Mouse (Mus musculus): ENCODE measurements around the gene B4galt4.
A peak's percentile ranks its signal among the peaks of the same experiment; 100 is the strongest.
"Not testable (repeated sequence)": the region's sequence is repeated elsewhere in the genome, so short reads cannot be mapped to it uniquely, and the experiment has no call there.

The B4galt4 gene

GRCm38 (mm10) chr16:38769529-38769928 is 27.5 kb downstream of the B4galt4 start:
- no peak for DNase-seq (ENCODE audit: low spot score)

GRCm38 (mm10) chr16:38771145-38771544 is 29.1 kb downstream of the B4galt4 start:
- no peak for DNase-seq (ENCODE audit: low spot score)

- DNase-seq (ENCODE audit: low spot score), result no peak
These were observed 30.9 kb downstream of the B4galt4 start for GRCm38 (mm10) chr16:38772906-38773496.

- no peak for DNase-seq (ENCODE audit: low spot score)
These were observed 33.1 kb downstream of the B4galt4 start for GRCm38 (mm10) chr16:38774964-38775746.

GRCm38 (mm10) chr16:38776342-38776741 is 34.3 kb downstream of the B4galt4 start:
- DNase-seq (ENCODE audit: low spot score), result no peak

- DNase-seq (ENCODE audit: low spot score), result no peak
These were observed 39.0 kb downstream of the B4galt4 start for GRCm38 (mm10) chr16:38780960-38781572.

- DNase-seq (ENCODE audit: low spot score), result no peak
These were observed 39.9 kb downstream of the B4galt4 start for GRCm38 (mm10) chr16:38781946-38782345.

GRCm38 (mm10) chr16:38782524-38783067 is 40.5 kb downstream of the B4galt4 start:
- no peak for DNase-seq (ENCODE audit: low spot score)

- DNase-seq (ENCODE audit: low spot score), result no peak
These were observed 43.2 kb downstream of the B4galt4 start for GRCm38 (mm10) chr16:38785301-38785700.

- no peak for DNase-seq (ENCODE audit: low spot score)
These were observed 47.0 kb downstream of the B4galt4 start for GRCm38 (mm10) chr16:38789016-38789415.

GRCm38 (mm10) chr16:38789966-38790365 is 47.9 kb downstream of the B4galt4 start:
- DNase-seq (ENCODE audit: low spot score), result no peak

- no peak for DNase-seq (ENCODE audit: low spot score)
These were observed 51.1 kb downstream of the B4galt4 start for GRCm38 (mm10) chr16:38793120-38793519.

GRCm38 (mm10) chr16:38798957-38799450 is 56.9 kb downstream of the B4galt4 start:
- no peak for DNase-seq (ENCODE audit: low spot score)

GRCm38 (mm10) chr16:38800091-38800490 is 58.0 kb downstream of the B4galt4 start, which contains the start of gene Upk1b:
Gene Upk1b, minus strand, starts transcription at chr16:38800328.
- peak; percentile 21 for DNase-seq (ENCODE audit: low spot score)

GRCm38 (mm10) chr16:38807796-38808195 is 65.7 kb downstream of the B4galt4 start:
- not testable (repeated sequence) for DNase-seq (ENCODE audit: low spot score)

GRCm38 (mm10) chr16:38810196-38810595 is 68.1 kb downstream of the B4galt4 start:
- no peak for DNase-seq (ENCODE audit: low spot score)

- no peak for DNase-seq (ENCODE audit: low spot score)
These were observed 70.5 kb downstream of the B4galt4 start for GRCm38 (mm10) chr16:38812521-38812920.

Data from urinary bladder, postnatal 10 days (tissue).